Mouse (Mus musculus) CH12.LX (cell line): Measurements from ENCODE around the gene Kctd12. TPM values are rescaled to one million over a fixed set of nuclear protein-coding genes. Genes with fewer than 3 reads are reported as not detected.

Experiments
- DNase-seq: peaks from one replicate; pipeline ENCODE4 v3.0.0-alpha.2; 2013; ENCODE audit errors: extremely low read depth
- H3K27ac ChIP-seq: 2 replicates; pipeline ENCODE4 v1.5.1; 2012; ENCODE audit warnings: low read depth, mild to moderate bottlenecking, control low read depth, moderate library complexity; ENCODE audit not compliant: insufficient read depth
- H3K27me3 ChIP-seq: replicated peaks from 2 replicates; pipeline ENCODE3; 2012; ENCODE audit warnings: inconsistent platforms
- H3K36me3 ChIP-seq, 2 experiments: replicated peaks in 1 of 2; 2 replicates each; pipeline versions ENCODE3 to v1.6.1; 2012; ENCODE audit warnings: inconsistent platforms in 1 of 2, low read length in 1 of 2, mild to moderate bottlenecking in 1 of 2, mixed read lengths in 1 of 2, moderate library complexity in 1 of 2; ENCODE audit not compliant: control insufficient read depth in 1 of 2, insufficient read depth in 1 of 2
- H3K4me1 ChIP-seq, 2 experiments: 2 replicates each; pipeline ENCODE4 v1.6.1; 2012; ENCODE audit warnings: inconsistent platforms in 1 of 2, moderate library complexity in 1 of 2; ENCODE audit not compliant: insufficient read depth in 2 of 2, control insufficient read depth in 1 of 2
- H3K4me2 ChIP-seq: 2 replicates; pipeline ENCODE4 v1.6.1; 2012; ENCODE audit warnings: low read depth, mild to moderate bottlenecking, control low read depth; ENCODE audit not compliant: poor library complexity, insufficient read depth, severe bottlenecking
- H3K4me3 ChIP-seq, 3 experiments: fragments of 150-350 bp in 1 of 3; sonication (generic) in 1 of 3; replicated peaks in 1 of 3; 2 replicates each; pipeline versions ENCODE3 to v1.5.1; 2011 to 2012; ENCODE audit warnings: low read depth in 2 of 3, low read length in 2 of 3, mild to moderate bottlenecking in 2 of 3, moderate library complexity in 2 of 3, control low read depth in 1 of 3, improper control_type of control experiment in 1 of 3, inconsistent platforms in 1 of 3, mixed read lengths in 1 of 3; ENCODE audit not compliant: poor library complexity in 1 of 3
- H3K79me2 ChIP-seq: replicated peaks from 2 replicates; pipeline ENCODE4 v1.6.1; 2012; ENCODE audit warnings: mild to moderate bottlenecking, moderate library complexity; ENCODE audit not compliant: control insufficient read depth, poor library complexity, insufficient read depth, severe bottlenecking; ENCODE audit errors: extremely low read depth
- H3K9ac ChIP-seq: 2 replicates; pipeline ENCODE4 v1.6.1; 2012; ENCODE audit warnings: low read depth, mild to moderate bottlenecking, control low read depth, moderate library complexity; ENCODE audit not compliant: insufficient read depth
- H3K9me3 ChIP-seq: replicated peaks from 2 replicates; pipeline ENCODE3; 2012; ENCODE audit warnings: low read length, inconsistent platforms, mixed read lengths
- BHLHE40 ChIP-seq: IDR thresholded peaks from 2 replicates; pipeline ENCODE4 v1.6.1; 2011; ENCODE audit warnings: mild to moderate bottlenecking, low read depth, low read length, improper control_type of control experiment
- CHD1 ChIP-seq: IDR thresholded peaks from 2 replicates; pipeline ENCODE4 v1.6.1; 2012; ENCODE audit warnings: low read depth, low read length, improper control_type of control experiment, inconsistent platforms
- CHD2 ChIP-seq: IDR thresholded peaks from 2 replicates; pipeline ENCODE4 v1.6.1; 2011; ENCODE audit warnings: low read length, improper control_type of control experiment
- CTCF ChIP-seq, 2 experiments: IDR thresholded peaks in 1 of 2; conservative IDR thresholded peaks in 1 of 2; 2 replicates each; pipeline ENCODE4 v1.5.1; 2011 to 2012; ENCODE audit warnings: low read depth in 2 of 2, low read length in 2 of 2, improper control_type of control experiment in 1 of 2, inconsistent platforms in 1 of 2, mild to moderate bottlenecking in 1 of 2, moderate library complexity in 1 of 2
- E2F4 ChIP-seq: IDR thresholded peaks from 2 replicates; pipeline ENCODE4 v1.6.1; 2011; ENCODE audit warnings: low read depth, low read length, improper control_type of control experiment; ENCODE audit not compliant: insufficient replicate concordance
- ELF1 ChIP-seq: IDR thresholded peaks from 2 replicates; pipeline ENCODE4 v1.6.1; 2014; ENCODE audit warnings: low read depth, mild to moderate bottlenecking, inconsistent platforms, low read length, improper control_type of control experiment
- EP300 ChIP-seq: IDR thresholded peaks from 2 replicates; pipeline ENCODE4 v1.6.1; 2011; ENCODE audit warnings: low read length, improper control_type of control experiment
- ETS1 ChIP-seq: conservative IDR thresholded peaks from 2 replicates; pipeline ENCODE4 v1.6.1; 2012; ENCODE audit warnings: low read depth, mild to moderate bottlenecking, inconsistent platforms, low read length, improper control_type of control experiment, moderate library complexity
- GABPA ChIP-seq: IDR thresholded peaks from 2 replicates; pipeline ENCODE4 v1.6.1; 2012; ENCODE audit warnings: low read depth, low read length, improper control_type of control experiment, inconsistent platforms; ENCODE audit not compliant: insufficient replicate concordance
- HCFC1 ChIP-seq: IDR thresholded peaks from 2 replicates; pipeline ENCODE4 v1.6.1; 2012; ENCODE audit warnings: low read depth, mild to moderate bottlenecking, inconsistent platforms, low read length, improper control_type of control experiment
- IRF4 ChIP-seq: IDR thresholded peaks from 2 replicates; pipeline ENCODE4 v1.6.1; 2014; ENCODE audit warnings: low read depth, mild to moderate bottlenecking, inconsistent platforms, low read length, improper control_type of control experiment
- JUN ChIP-seq: IDR thresholded peaks from 2 replicates; pipeline ENCODE4 v1.6.1; 2011; ENCODE audit warnings: low read depth, mild to moderate bottlenecking, low read length, improper control_type of control experiment, moderate library complexity; ENCODE audit not compliant: insufficient read depth
- JUND ChIP-seq: conservative IDR thresholded peaks from 2 replicates; pipeline ENCODE4 v1.6.1; 2011; ENCODE audit warnings: low read depth, low read length, improper control_type of control experiment
- KAT2A ChIP-seq: IDR thresholded peaks from 2 replicates; pipeline ENCODE4 v1.6.1; 2012; ENCODE audit warnings: low read length, improper control_type of control experiment, inconsistent platforms; ENCODE audit not compliant: insufficient replicate concordance
- MAFK ChIP-seq: IDR thresholded peaks from 2 replicates; pipeline ENCODE4 v1.6.1; 2011; ENCODE audit warnings: low read length, improper control_type of control experiment; ENCODE audit not compliant: insufficient replicate concordance
- MAX ChIP-seq: IDR thresholded peaks from 2 replicates; pipeline ENCODE4 v1.6.1; 2011; ENCODE audit warnings: low read length, improper control_type of control experiment
- MAZ ChIP-seq: IDR thresholded peaks from 2 replicates; pipeline ENCODE4 v1.6.1; 2012; ENCODE audit warnings: low read depth, mild to moderate bottlenecking, inconsistent platforms, low read length, improper control_type of control experiment, moderate library complexity
- MXI1 ChIP-seq: IDR thresholded peaks from 2 replicates; pipeline ENCODE4 v1.6.1; 2011; ENCODE audit warnings: mild to moderate bottlenecking, low read depth, low read length, improper control_type of control experiment
- MYC ChIP-seq: IDR thresholded peaks from 2 replicates; pipeline ENCODE4 v1.6.1; 2011; ENCODE audit warnings: low read depth, mild to moderate bottlenecking, improper control_type of control experiment, low read length
- POLR2A ChIP-seq: IDR thresholded peaks from 2 replicates; pipeline ENCODE4 v1.6.1; 2011; ENCODE audit warnings: low read depth, mild to moderate bottlenecking, improper control_type of control experiment, low read length
- POLR2AphosphoS2 ChIP-seq: IDR thresholded peaks from 2 replicates; pipeline ENCODE4 v1.6.1; 2011; ENCODE audit warnings: low read depth, low read length, improper control_type of control experiment
- RAD21 ChIP-seq: IDR thresholded peaks from 2 replicates; pipeline ENCODE4 v1.6.1; 2011; ENCODE audit warnings: low read depth, mild to moderate bottlenecking, low read length, improper control_type of control experiment, moderate library complexity
- RCOR1 ChIP-seq: conservative IDR thresholded peaks from 2 replicates; pipeline ENCODE4 v1.6.1; 2012; ENCODE audit warnings: low read depth, mild to moderate bottlenecking, inconsistent platforms, low read length, improper control_type of control experiment
- SIN3A ChIP-seq: IDR thresholded peaks from 2 replicates; pipeline ENCODE4 v1.6.1; 2012; ENCODE audit warnings: low read length, improper control_type of control experiment, inconsistent platforms
- SMC3 ChIP-seq: IDR thresholded peaks from 2 replicates; pipeline ENCODE4 v1.6.1; 2011; ENCODE audit warnings: low read depth, low read length, improper control_type of control experiment
- TBP ChIP-seq: conservative IDR thresholded peaks from 2 replicates; pipeline ENCODE4 v1.6.1; 2011; ENCODE audit warnings: low read depth, low read length, improper control_type of control experiment
- UBTF ChIP-seq: IDR thresholded peaks from 2 replicates; pipeline ENCODE4 v1.6.1; 2012; ENCODE audit warnings: low read depth, mild to moderate bottlenecking, inconsistent platforms, low read length, improper control_type of control experiment, moderate library complexity
- USF2 ChIP-seq: conservative IDR thresholded peaks from 2 replicates; pipeline ENCODE4 v1.6.1; 2011; ENCODE audit warnings: low read depth, low read length, improper control_type of control experiment
- ZC3H11A ChIP-seq: IDR thresholded peaks from 2 replicates; pipeline ENCODE4 v1.6.1; 2012; ENCODE audit warnings: low read depth, mild to moderate bottlenecking, inconsistent platforms, low read length, improper control_type of control experiment
- ZMIZ1 ChIP-seq: IDR thresholded peaks from 2 replicates; pipeline ENCODE4 v1.6.1; 2012; ENCODE audit warnings: low read depth, mild to moderate bottlenecking, inconsistent platforms, low read length, improper control_type of control experiment
- ZNF384 ChIP-seq: IDR thresholded peaks from 2 replicates; pipeline ENCODE4 v1.6.1; 2012; ENCODE audit warnings: low read depth, low read length, improper control_type of control experiment, inconsistent platforms
- dilution Hi-C: fragments of 300-500 bp; cut with MboI; formaldehyde crosslinking; loops from 2 replicates; pipeline ENCODE4 v1.14.3; 2020; ENCODE audit warnings: low sequenced_read_pairs; ENCODE audit not compliant: extremely low pct_unique_long_range_greater_than_20kb, extremely low pct_ligation_motif_present
- in situ Hi-C: fragments of 300-500 bp; cut with MboI; formaldehyde crosslinking; loops from 3 replicates; pipeline ENCODE4 v1.14.3; 2019; ENCODE audit warnings: low sequenced_read_pairs, low pct_ligation_motif_present, low pct_unique_long_range_greater_than_20kb, mixed read lengths
- polyA plus RNA-seq: library from polyadenylated mRNA; unstranded; fragments of >175 nt; gene quantifications from 2 replicates; pipeline ENCODE4 v1.2.1, GENCODE M21; 2012; ENCODE audit warnings: low read depth; ENCODE audit not compliant: insufficient read length
- total RNA-seq, 2 experiments: library from RNA; depleted of rRNA; stranded (reverse); fragments of 300-350 nt in 1 of 2; fragments of >200 nt in 1 of 2; gene quantifications; 2 replicates each; pipeline ENCODE4 v1.2.3; 2012 to 2014

Kctd12 gene
- total and polyA plus RNA-seq, 3 experiments = 21.4 to 35.4 (median 21.8) TPM

DNA sequence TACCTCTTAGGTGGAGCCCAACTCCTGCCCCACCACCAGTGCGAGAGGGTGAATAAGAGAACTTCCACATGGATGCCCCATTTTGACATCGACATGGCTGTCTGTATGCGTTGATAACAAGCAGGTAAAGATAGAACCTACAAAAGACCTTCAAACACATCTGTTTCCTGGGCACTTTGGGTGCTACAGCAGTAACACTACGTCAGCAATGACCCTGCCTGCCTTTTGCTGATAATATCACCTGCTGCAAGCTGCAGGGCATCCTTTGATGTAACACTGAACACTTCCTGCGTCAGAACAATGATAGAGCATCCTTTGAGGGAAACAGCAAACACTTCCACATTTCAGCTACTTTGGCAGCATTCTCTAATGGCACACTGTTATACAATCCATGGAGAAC, 34.6 kb upstream of the Kctd12 start:
- Histone ChIP-seq H3K27ac (no peak overlapping the region), H3K4me1 (peaks cover 15 to 40% of the 10 kb centered on the region in 2 experiments), H3K9ac (no peak overlapping the region), H3K79me2 (no peaks in the 10 kb centered on the region), H3K4me3 (no peak overlapping the region), H3K9me3 (no peaks in the 10 kb centered on the region), H3K36me3 (peaks cover 0 to 23% of the 10 kb centered on the region in 2 experiments), H3K4me2 (no peak overlapping the region), H3K27me3 (no peaks in the 10 kb centered on the region)
- in situ Hi-C loops = no loop called here
- no peak for TF ChIP-seq MAZ
- TF ChIP-seq ZMIZ1 = no peak
- dilution Hi-C loops = no loop called here
- DNase-seq = no peak

DNA sequence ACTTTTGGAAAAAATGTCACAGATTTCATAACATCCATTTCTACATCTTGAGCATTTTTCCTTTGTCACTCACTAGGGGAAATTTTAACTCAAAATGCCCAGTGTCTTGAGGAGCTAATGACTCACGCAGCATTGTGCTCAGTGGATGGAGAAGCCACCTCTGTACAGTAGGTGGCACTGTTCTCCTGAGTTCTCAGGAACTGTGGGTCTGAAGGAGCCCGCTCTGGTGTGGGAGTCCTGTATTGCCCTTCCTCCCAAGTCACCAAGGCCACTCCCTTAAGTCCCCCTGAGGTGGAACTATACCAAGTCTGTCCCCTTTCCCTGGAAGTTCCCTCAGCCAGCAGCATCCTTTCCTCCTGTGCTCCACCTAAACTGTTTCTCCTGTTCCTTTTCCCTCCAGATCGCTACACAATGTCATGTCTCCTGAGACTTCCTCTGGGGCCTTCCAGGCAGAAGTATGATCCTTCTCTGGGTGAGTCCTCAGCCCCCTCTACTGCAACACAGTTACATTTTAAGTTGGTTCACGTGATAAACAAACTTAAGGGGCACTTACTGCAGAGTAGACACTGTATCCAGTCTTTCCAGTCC, 30.2 kb upstream of the Kctd12 start:
- H3K4me1 ChIP-seq = peaks cover 18 to 38% of the 10 kb centered on the region in 2 experiments
- peak overlapping the region in 1 of 3 experiments; percentile 0 for H3K4me3 ChIP-seq
- no peaks in the 10 kb centered on the region for H3K27me3 ChIP-seq
- TF ChIP-seq CTCF (conservative IDR thresholded peaks at IDR 0.05 in 1 of 2, IDR thresholded peaks at IDR 0.05 in 1 of 2; ENCODE audit: low read depth in 2 of 2, low read length in 2 of 2) (peak; percentile 73 to 99), POLR2A (peak; percentile 29; the same call in 1 of the 2 replicates), ZMIZ1 (no peak), HCFC1 (no peak), ZC3H11A (peak; percentile 77), GABPA (no peak), JUND (no peak), TBP (0 out of 2 replicates have a peak, but pooled peaks have one; percentile 48), RCOR1 (no peak), JUN (no peak), MAFK (no peak), KAT2A (no peak), SIN3A (no peak), MXI1 (no peak; the same call in 1 of the 2 replicates), ZNF384 (no peak), RAD21 (peak; percentile 95), ETS1 (no peak; the same call in 1 of the 2 replicates), IRF4 (0 out of 2 replicates have a peak, but pooled peaks have one; percentile 1), UBTF (no peak), MAZ (peak; percentile 48; the same call in 1 of the 2 replicates), CHD2 (peak; percentile 60), EP300 (no peak), POLR2AphosphoS2 (no peak), ELF1 (peak; percentile 9; the same call in 1 of the 2 replicates), USF2 (no peak), MYC (0 out of 2 replicates have a peak, but pooled peaks have one; percentile 45), CHD1 (no peak), SMC3 (peak; percentile 98), BHLHE40 (peak; percentile 56; the same call in 1 of the 2 replicates), MAX (peak; percentile 41; the same call in 1 of the 2 replicates), E2F4 (no peak)
- peak overlapping the region; percentile 93 for H3K4me2 ChIP-seq
- in situ Hi-C loops = loop anchor here (5.0 kb wide), 1 partner anchor 40 kb away; no protein-coding TSS in a partner anchor
- DNase-seq = peak; percentile 96
- peaks cover 0 to 17% of the 10 kb centered on the region in 2 experiments for H3K36me3 ChIP-seq
- H3K9me3 ChIP-seq = no peaks in the 10 kb centered on the region
- H3K79me2 ChIP-seq = no peaks in the 10 kb centered on the region
- peak overlapping the region; percentile 55; the same call in 1 of the 2 replicates for H3K9ac ChIP-seq
- 0 out of 2 replicates have a peak overlapping the region, but pooled peaks have one; percentile 5 for H3K27ac ChIP-seq
- dilution Hi-C loops = no loop called here
